Mouse (Mus musculus) heart, embryonic 12.5 days (tissue): ENCODE data around the gene Galnt15. TPM values are rescaled to one million over a fixed set of nuclear protein-coding genes. Genes with fewer than 3 reads are reported as not detected.

Experiments used
- ATAC-seq: fragments of 200-750 bp; cut with Nextera tagmentation; 2 replicates; pipeline ENCODE4 v1.8.0; 2017; ENCODE audit warnings: moderate TSS enrichment, moderate library complexity; ENCODE audit not compliant: insufficient number of reproducible peaks, low FRiP score
- H3K27ac ChIP-seq: fragments of 300-500 bp; sonication (generic); 2 replicates; pipeline ENCODE4 v1.5.1; 2016; ENCODE audit warnings: mild to moderate bottlenecking, moderate library complexity; ENCODE audit not compliant: poor library complexity, severe bottlenecking
- H3K27me3 ChIP-seq: fragments of 300-500 bp; sonication (generic); replicated peaks from 2 replicates; pipeline ENCODE4 v1.6.1; 2016; ENCODE audit warnings: mild to moderate bottlenecking, moderate library complexity
- H3K36me3 ChIP-seq: fragments of 300-500 bp; sonication (generic); 2 replicates; pipeline ENCODE4 v1.6.1; 2016; ENCODE audit warnings: mild to moderate bottlenecking, moderate library complexity
- H3K4me1 ChIP-seq: fragments of 300-500 bp; sonication (generic); replicated peaks from 2 replicates; pipeline ENCODE4 v1.6.1; 2016; ENCODE audit warnings: mild to moderate bottlenecking
- H3K4me2 ChIP-seq: fragments of 300-500 bp; sonication (generic); 2 replicates; pipeline ENCODE4 v1.6.1; 2016; ENCODE audit warnings: mild to moderate bottlenecking, moderate library complexity
- H3K4me3 ChIP-seq: fragments of 300-500 bp; sonication (generic); 2 replicates; pipeline ENCODE4 v1.5.1; 2016; ENCODE audit warnings: mild to moderate bottlenecking
- H3K9ac ChIP-seq: fragments of 300-500 bp; sonication (generic); 2 replicates; pipeline ENCODE4 v1.6.1; 2016; ENCODE audit warnings: mild to moderate bottlenecking, moderate library complexity
- H3K9me3 ChIP-seq: fragments of 300-500 bp; sonication (generic); replicated peaks from 2 replicates; pipeline ENCODE4 v1.6.1; 2016; ENCODE audit warnings: mild to moderate bottlenecking, moderate library complexity
- WGBS: fragments of 180-500 bp; shearing (Covaris S2); methylation state at CpG from one replicate; pipeline ENCODE4 v1.1.7; 2016; 5-methylcytosine and 5-hydroxymethylcytosine counted together
- polyA plus RNA-seq: library from polyadenylated mRNA; unstranded; fragments of >200 nt; fragmentation: Nextera tagmentation; extraction: Ambion mirVana; gene quantifications from 2 replicates; pipeline ENCODE4 v1.2.1, GENCODE M21; 2016

The Galnt15 gene
- 0.29 and 0.35 TPM in 2 replicates for polyA plus RNA-seq

DNA sequence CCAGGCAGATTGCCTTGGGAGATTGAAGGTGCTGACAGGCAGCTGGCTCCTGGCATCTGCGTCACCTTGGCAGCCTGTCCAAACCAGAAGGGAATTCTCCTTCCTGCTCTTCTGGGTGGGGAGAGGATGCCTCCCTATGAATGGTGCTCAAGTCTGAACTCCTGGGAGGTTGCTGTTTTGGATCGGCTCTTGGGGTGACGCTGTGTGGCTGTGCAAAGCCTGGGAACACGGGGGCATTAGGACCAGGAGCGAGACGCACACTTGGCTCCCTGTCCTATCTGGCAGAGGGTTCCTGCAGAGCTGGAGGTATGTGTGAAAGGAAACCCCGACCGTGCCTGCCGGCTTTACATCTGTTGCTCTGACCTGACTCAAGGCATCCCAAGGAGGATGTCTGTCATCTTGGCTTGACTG lies at the start of gene Galnt15:
Gene Galnt15, plus strand, starts transcription at position 309 of the 411 bp plus-strand sequence.
- Histone ChIP-seq H3K27me3 (peaks cover 23% of the 10 kb centered on the region), H3K4me2 (peak within 1 kb of the TSS; percentile 69), H3K4me1 (peaks cover 26% of the 10 kb centered on the region), H3K4me3 (peak within 1 kb of the TSS; percentile 31), H3K9ac (peak within 1 kb of the TSS; percentile 47; the same call in 1 of the 2 replicates), H3K9me3 (no peaks in the 10 kb centered on the region), H3K36me3 (no peaks in the 10 kb centered on the region), H3K27ac (no peak within 1 kb of the TSS)
- ATAC-seq: peak; percentile 56; the same call in 1 of the 2 replicates
- 3% methylated on average over 9 of the region's 9 CpGs for WGBS

DNA sequence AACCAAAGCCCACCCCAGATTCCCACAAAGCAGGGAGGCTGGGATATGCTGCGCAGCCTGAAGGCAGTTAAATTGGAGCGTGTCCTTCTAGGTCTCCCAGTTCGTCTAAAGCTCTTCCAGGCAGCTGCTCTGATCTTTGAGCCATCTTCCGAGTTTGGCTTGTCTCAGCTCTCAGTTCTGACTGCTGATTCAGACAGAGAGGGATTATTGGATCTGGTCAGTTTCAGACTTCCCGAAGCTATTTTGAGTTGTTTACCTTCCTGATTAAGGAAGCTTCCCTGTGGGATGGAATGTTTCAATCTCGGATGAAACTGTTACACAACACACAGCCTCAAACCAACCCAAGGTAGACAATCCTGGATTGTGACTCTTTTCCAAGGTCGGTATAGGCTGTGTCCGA lies 34.8 kb upstream of the Galnt15 start:
- no peak for ATAC-seq
- no peaks in the 10 kb centered on the region for H3K27me3 ChIP-seq
- H3K27ac ChIP-seq: no peak overlapping the region
- no peak overlapping the region for H3K9ac ChIP-seq
- peaks cover 10% of the 10 kb centered on the region; the same call in 1 of the 2 replicates for H3K4me1 ChIP-seq
- peaks cover 10% of the 10 kb centered on the region for H3K9me3 ChIP-seq
- no peak overlapping the region for H3K4me2 ChIP-seq
- WGBS: 26% methylated on average over 8 of the region's 8 CpGs
- H3K4me3 ChIP-seq: no peak overlapping the region
- no peaks in the 10 kb centered on the region for H3K36me3 ChIP-seq

DNA sequence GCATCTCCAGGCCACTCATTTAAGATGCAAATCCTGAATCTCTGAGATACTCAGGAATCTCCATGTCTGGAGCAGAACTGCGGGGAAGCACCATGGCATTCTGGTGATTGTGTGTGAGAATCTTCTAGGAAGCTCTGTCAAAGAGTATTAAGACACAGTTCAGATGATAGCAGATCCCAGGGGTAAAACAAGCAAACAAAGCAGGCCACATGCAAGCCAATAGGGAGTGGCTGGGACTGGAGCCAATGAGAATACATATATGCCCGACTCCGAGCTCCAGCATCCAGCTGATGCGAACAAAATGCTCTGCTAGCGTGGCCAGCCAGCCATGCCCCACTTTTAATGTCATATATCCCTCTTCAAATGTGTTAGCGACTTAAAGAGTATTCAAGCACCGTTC lies 27.8 kb upstream of the Galnt15 start:
- Histone ChIP-seq H3K4me2 (no peak overlapping the region), H3K4me3 (no peak overlapping the region), H3K27ac (no peak overlapping the region), H3K36me3 (no peaks in the 10 kb centered on the region), H3K9ac (no peak overlapping the region), H3K9me3 (peaks cover 10% of the 10 kb centered on the region), H3K4me1 (peaks cover 11% of the 10 kb centered on the region; the same call in 1 of the 2 replicates), H3K27me3 (no peaks in the 10 kb centered on the region)
- no peak for ATAC-seq
- 82% methylated on average over 7 of the region's 7 CpGs for WGBS

DNA sequence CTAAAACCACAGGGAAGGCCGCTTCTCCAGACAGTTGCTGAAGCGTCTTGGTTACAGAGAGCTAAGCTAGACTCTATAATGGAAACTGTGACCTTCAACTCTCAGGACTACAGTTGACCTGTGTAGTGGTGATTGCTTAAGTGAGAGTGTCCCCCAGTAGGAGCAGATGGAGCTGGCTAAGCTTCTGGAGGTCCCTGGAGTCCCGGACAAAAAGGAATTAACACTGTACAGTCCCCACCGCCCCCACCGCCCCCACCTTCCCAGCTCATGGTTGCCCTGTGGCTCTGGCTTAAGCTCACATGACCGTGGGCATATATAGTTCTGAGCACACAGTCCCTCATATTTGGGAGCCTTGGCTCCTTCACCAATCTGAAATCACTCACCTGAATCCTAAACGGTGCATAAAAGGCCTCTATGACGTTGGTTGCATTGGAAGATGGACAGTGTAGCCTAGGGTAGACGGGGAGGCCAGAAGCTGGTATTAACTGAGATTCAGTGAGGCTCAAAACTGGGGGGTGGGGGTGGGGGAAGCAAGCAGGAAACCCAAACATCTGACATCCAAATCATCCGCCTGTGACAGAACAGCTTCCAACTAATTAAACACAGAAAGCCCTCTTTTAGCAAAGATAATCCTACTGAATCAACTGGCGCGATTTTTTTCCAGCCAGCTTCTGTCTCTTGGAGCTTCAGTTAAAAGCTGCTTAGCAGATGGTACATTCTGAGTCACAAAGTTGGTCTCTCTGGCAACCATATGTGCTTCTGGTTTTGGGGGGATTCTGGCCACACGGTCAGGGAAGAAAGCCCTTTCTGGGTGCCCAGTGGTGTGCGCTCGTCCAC lies 26.1 kb upstream of the Galnt15 start:
- Histone ChIP-seq H3K4me2 (no peak overlapping the region), H3K9me3 (peaks cover 10% of the 10 kb centered on the region), H3K27ac (no peak overlapping the region), H3K4me3 (no peak overlapping the region), H3K27me3 (no peaks in the 10 kb centered on the region), H3K4me1 (peaks cover 11% of the 10 kb centered on the region; the same call in 1 of the 2 replicates), H3K9ac (no peak overlapping the region), H3K36me3 (no peaks in the 10 kb centered on the region)
- 82% methylated on average over 15 of the region's 15 CpGs for WGBS
- ATAC-seq: no peak

DNA sequence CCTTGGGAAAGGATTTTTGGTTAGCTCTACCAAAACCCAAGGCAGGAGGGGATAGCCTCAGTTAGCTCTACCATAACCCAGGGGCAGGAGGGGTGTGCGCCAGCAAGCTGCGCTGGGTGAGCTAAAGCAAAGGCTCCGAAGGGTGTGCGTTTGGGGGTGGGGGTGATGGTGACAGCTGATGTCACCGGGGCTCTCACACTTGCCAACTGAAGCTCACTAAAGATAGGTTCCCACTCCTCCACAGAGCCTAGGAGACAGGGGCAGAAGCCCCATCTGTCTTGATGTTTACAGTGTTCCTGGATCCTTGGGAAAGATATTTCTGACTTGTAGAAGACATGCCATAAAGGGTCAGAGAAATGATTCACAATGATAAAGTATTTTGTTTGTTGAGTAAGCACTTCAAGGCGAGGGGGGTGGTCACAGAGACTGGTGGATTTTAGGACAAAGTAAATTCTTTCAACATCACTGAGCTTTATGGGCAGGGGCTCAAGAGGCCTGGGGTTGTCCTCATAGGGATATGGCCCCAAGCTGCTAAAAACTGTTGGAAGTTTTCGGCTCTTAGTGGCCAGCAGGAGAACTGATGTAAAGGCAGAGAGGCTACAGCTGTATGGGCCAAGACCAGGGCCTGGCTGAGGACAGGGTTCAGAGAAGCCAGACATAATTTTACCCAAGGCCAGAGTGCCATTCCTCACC lies 24.7 kb upstream of the Galnt15 start:
- no peak for ATAC-seq
- no peaks in the 10 kb centered on the region for H3K27me3 ChIP-seq
- peaks cover 11% of the 10 kb centered on the region; the same call in 1 of the 2 replicates for H3K4me1 ChIP-seq
- no peaks in the 10 kb centered on the region for H3K9me3 ChIP-seq
- no peak overlapping the region for H3K9ac ChIP-seq
- WGBS: 44% methylated on average over 7 of the region's 7 CpGs
- no peaks in the 10 kb centered on the region for H3K36me3 ChIP-seq
- H3K4me2 ChIP-seq: no peak overlapping the region
- no peak overlapping the region for H3K27ac ChIP-seq
- H3K4me3 ChIP-seq: no peak overlapping the region

DNA sequence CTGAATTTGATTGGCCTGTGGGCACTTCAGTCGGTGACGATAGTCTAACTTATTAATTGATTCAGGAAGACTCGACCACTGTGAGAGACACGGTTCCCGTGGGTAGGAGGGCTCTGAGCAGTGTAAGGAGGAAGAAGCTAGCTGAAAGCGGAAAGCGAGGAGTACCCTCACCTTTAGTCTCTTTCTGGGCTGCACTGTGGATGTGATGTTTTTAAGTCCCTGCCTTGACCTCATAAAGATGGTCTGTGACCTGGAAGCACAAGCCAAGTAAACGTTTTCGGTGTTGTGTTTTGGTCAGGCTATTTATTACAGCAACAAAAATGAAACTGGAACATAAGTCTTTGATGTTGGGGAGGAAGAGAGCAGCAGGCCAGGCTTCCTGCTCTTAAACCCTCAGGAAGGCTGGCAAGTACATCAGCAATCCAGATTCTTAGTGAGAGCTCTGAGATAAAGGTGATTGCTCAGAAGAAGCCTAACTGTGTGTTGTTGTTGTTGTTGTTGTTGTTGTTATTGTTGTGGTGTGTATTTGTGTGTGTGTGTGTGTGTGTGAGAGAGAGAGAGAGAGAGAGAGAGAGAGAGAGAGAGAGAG lies 23.0 kb upstream of the Galnt15 start:
- WGBS: 73% methylated on average over 9 of the region's 9 CpGs
- H3K9ac ChIP-seq: no peak overlapping the region
- no peak for ATAC-seq
- no peaks in the 10 kb centered on the region for H3K36me3 ChIP-seq
- H3K4me3 ChIP-seq: no peak overlapping the region
- H3K4me1 ChIP-seq: peaks cover 11% of the 10 kb centered on the region; the same call in 1 of the 2 replicates
- H3K4me2 ChIP-seq: no peak overlapping the region
- no peaks in the 10 kb centered on the region for H3K9me3 ChIP-seq
- no peaks in the 10 kb centered on the region for H3K27me3 ChIP-seq
- H3K27ac ChIP-seq: no peak overlapping the region

DNA sequence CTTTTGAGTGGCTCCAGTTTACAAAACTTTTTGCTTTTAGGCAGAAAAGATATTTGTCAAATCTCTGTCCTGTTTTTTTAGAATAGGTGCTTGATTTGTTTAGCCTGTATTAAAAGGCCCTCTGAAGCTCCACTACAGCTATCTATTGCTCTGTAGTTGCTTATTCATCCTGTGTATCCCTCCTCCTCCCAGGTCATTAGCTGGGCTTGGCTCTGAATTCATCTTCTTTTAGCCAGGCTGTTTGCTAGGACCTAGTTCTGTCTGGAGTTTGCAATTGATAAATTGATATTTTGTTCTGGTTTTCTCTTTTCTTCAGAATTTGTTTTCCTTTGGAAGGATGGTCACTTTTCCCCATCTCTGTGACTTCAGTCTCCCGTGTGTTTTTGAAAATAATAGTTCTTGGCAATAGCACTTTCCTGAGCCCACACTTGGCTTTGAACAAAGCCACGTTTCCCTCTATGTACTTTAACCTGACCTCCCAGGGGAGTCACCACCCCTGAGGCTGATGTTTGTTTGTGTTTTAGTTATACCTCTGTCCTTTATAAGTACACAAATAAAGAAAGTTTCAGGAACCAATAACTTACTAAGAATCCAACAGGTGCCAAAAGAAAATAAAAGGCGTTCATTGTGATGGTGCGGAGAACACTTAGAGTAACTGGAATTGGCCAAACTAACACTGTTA lies 21.0 kb upstream of the Galnt15 start:
- Histone ChIP-seq H3K9ac (no peak overlapping the region), H3K4me1 (peaks cover 14% of the 10 kb centered on the region), H3K4me2 (no peak overlapping the region), H3K9me3 (no peaks in the 10 kb centered on the region), H3K36me3 (no peaks in the 10 kb centered on the region), H3K4me3 (no peak overlapping the region), H3K27me3 (no peaks in the 10 kb centered on the region), H3K27ac (no peak overlapping the region)
- ATAC-seq: no peak
- 86% methylated on average over 4 of the region's 4 CpGs for WGBS

DNA sequence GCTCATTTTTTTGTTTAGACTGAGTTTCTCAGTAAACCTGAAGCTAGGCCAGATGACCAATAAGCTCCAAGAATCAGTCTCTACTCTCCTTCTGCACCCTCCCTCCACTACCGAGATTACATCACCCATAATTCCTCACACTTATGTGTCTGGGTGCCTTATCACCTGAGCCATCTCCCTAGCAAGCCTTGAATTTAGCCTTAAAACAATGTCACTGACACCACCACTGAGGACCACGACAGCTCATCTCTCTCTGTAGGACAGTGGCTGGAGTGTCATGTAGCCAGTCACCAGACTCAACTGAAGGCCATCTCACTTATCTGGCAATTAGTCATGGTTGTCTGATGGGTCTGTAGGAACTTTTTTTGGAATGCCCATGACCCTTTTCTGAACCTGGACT lies 19.1 kb upstream of the Galnt15 start:
- no peak overlapping the region for H3K4me2 ChIP-seq
- H3K36me3 ChIP-seq: no peaks in the 10 kb centered on the region
- WGBS: 77% methylated on average over 2 of the region's 2 CpGs
- peaks cover 5% of the 10 kb centered on the region; the same call in 1 of the 2 replicates for H3K4me1 ChIP-seq
- no peak overlapping the region for H3K27ac ChIP-seq
- no peaks in the 10 kb centered on the region for H3K9me3 ChIP-seq
- H3K9ac ChIP-seq: no peak overlapping the region
- no peak for ATAC-seq
- H3K4me3 ChIP-seq: no peak overlapping the region
- no peaks in the 10 kb centered on the region for H3K27me3 ChIP-seq

DNA sequence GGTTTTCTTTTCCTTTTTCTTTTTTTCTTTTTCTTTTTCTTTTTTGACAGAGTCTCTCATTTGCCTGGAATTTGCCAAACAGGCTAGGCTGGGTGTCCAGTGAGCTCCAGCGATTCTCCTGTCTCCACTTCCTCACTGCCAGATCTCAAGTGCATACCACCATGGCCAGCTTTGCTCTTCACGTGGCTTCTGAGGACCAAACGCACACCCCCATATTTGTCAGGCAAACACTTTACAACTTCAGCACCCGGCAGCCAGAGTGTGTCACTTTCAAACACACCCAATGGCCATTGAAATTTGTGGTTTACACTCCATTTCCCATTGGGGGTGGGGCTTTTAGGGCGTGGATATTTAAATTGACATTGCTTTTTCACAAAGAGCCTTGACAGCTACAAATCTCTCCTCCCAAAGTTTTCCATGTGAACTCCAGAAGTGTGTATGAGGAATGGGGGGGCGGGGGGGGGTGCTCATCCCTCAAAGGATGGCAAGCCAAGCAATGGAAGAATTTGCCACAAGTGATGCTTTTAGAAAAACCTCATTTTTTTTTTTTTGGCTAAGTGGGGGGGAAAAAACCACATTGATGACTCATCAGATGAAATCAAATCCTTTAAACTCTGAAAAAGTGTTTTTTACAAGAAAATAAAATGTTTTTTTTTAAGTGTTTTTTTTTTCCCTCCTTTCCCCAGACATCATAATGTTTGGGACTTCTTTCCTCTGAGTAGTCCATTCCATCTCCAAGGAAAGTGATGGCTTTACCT lies 17.1 kb upstream of the Galnt15 start:
- Histone ChIP-seq H3K4me3 (no peak overlapping the region), H3K9me3 (no peaks in the 10 kb centered on the region), H3K36me3 (no peaks in the 10 kb centered on the region), H3K27ac (no peak overlapping the region), H3K4me2 (no peak overlapping the region), H3K9ac (no peak overlapping the region), H3K4me1 (peaks cover 9% of the 10 kb centered on the region), H3K27me3 (no peaks in the 10 kb centered on the region)
- no peak for ATAC-seq
- WGBS: 67% methylated on average over 6 of the region's 6 CpGs

DNA sequence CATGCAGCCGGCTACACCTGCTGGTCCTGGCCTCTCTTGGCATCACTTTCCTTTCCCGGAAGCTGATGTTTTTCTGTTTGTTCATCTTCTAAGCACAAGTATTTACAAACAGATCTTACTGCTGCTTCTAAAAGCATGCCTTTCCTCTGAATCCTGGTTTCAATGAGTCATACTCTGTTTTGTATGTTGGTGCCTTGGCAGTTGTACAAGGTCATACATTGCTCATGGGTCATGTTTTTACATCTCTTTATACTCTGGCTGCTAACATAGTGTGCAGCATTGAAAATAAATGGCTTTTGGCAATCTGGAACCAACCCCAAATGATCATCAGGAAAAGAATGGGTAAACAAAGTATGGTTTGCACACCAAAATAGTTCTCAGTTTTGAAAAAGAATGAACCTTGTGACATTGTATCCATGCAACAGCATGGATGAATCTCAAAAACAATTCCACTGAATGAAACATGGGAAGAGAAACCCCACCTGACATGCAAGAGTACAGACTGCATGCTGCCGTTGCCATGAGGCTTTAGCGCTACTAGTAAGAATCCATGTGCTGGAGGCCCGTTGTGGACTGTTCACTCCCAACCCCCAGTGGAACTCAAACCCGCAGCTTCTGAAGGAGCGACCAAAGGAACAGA lies 13.5 kb upstream of the Galnt15 start:
- 88% methylated on average over 7 of the region's 7 CpGs for WGBS
- no peak for ATAC-seq

More for the DNA sequence above, 13.5 kb upstream of the Galnt15 start:
- Histone ChIP-seq H3K4me3 (no peak overlapping the region), H3K4me1 (peaks cover 11% of the 10 kb centered on the region), H3K4me2 (no peak overlapping the region), H3K9me3 (no peaks in the 10 kb centered on the region), H3K27me3 (no peaks in the 10 kb centered on the region), H3K9ac (no peak overlapping the region), H3K36me3 (no peaks in the 10 kb centered on the region), H3K27ac (no peak overlapping the region)
